Mouse (Mus musculus): Measurements from ENCODE around the gene Man2a2. TPM values are rescaled to one million over a fixed set of nuclear protein-coding genes. Genes with fewer than 3 reads are reported as not detected.

Gene Man2a2
- polyA plus RNA-seq (2012; rRNA removed) = 155 and 175 TPM in 2 replicates

DNA sequence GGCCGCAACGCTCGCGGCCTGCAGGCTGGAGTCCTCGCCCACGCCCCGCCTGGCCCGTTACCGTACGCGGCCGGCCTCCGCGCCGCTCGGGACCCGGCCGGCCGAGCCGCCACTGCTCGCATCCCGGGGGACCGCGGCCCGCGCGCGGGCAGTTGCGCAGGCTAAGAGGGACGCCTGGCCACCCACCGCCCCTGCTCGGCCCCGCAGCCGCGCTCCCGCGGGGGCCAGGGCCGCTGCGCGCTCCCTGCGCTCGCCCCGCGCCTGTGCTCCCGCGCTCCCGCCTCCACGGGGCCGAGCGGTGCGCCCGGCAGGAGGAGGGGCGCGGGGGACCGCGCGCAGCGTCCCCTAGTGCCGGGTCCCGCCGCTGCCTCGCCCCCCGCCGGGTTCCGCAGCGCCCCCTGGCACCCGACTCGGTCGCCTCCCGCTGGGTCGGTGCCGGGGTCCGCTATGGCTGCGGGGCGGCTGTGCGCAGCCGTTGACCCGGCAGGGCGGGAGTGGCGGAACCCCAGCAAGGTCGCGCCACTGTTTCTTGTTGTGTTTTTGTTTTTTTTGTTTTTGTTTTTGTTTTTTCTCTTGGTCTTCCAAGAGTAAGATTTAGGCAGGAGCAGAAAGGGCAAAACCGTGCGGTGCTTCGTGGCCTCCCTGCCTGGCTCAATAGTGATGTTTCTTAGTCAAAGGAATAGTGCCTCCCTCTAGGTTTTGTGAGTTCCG is at the start of gene Man2a2:
Gene Man2a2, minus strand, starts transcription at position 335 of the 711 bp plus-strand sequence.

DNA sequence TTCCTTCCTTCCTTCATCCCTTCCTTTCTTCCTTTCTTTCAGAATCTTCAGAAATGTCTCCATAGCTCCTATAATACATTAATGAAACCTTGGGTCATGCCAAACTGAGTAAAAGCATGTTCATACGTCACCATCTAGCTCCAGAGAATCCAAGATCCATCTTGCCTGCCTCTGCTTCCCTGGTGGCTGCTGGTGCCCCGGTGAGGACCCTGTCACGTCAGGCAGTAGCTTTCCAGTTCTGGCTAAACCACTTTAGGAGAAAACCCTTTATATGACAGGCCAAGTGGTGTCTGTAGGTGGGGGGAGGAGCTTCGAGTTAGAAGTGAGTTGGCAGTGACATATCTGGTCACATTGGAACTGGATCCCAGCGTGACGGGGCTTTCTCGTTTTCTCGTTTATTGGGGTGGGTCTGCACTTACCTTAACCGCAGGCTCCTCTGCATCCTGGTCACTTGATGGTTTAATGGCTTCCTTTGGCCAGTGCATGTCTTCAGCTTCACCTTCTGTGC is 34.1 kb upstream of the Man2a2 start, which contains the start of gene Furin:
Gene Furin, minus strand, starts transcription at position 249 of the 508 bp plus-strand sequence.

DNA sequence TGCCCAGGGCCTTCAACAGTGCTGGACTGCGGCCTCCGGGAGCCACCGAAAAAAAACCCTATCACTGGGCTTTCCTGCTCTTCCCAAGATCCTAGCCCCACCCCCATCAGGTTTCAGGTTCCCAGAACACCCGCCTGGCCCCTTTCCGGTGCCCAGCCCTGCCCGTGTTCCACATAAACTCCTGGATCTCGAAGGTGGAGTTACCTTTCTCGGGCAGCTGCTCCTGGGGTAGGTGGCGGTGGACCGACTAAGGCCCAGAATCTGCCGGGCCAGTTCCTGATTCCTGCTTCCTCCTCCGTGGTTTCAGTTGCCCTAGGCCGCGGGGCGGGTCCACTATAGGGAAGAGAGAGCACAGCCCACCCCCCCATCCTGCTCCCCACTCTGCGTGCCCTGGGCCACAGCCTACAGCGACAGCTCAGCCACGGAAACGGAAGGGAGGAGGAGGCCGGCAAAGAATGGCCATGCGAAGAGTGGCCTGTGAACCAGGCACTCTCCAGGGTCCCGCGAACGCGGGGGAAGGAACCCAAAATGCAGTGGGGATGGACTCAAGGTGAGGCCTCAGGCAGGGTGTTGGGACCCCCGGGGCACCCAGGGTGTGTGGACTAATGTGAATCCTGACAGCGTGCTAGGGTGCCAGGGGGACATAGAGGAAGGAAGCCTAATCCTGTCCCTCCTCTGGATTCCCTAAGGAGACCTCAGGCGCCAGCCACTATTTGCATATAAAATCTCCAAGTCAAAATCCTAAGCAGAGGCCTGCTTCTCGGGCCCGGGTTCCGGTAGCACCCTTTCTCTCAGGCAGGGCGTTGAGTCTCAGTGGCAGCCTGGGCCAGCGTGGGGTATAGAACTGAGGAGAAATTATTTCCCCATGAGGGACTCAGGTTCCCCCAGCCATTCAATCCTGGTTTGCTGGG is 16.7 kb upstream of the Man2a2 start, which contains the start of gene Fes:
Gene Fes, minus strand, starts transcription at position 314 of the 911 bp plus-strand sequence.

GRCm38 (mm10) chr7:80342858-80343257 is 28.3 kb downstream of the Man2a2 start, which contains the start of gene Hddc3:
Hddc3 (plus strand) TSS chr7:80343104.

GRCm38 (mm10) chr7:80340793-80341192 is 30.4 kb downstream of the Man2a2 start, which contains the start of gene Unc45a:
Unc45a (minus strand) TSS chr7:80341005.

DNA sequence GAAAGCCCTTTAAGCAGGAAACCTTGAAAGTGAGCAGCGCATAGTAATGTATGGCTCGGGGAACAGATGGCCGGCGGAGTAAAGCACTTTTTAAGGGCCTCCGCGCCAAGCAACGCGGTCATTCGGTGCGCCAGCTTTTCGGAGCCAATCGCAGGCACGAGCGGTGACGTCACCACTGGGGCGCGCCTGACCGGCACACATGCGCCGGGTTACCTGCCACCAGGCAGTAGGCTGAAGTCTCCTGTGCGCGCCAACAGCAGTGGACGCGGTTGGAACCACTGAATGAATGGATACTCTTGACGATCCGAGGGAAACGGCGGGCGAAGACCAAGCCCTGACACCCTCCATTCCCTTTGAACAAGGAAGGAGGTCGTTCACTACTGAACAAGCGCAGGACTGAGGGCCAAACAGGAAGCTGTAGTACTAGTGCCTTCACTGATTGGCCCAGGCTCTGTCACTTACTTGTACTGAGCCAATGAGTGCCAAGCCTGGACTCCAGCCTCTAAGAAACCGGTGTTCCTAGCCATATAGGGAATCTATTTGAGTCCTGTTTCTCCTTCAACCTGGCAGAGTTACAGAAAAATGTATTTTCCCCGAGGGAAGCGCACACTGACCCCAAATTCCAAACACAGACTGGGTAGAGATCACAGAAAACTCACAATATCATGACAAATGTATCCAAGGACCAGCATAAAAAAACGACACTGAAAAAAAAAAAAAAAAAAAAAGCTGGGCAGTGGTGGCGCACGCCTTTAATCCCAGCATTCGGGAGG is 46.9 kb downstream of the Man2a2 start, which contains the start of gene Rccd1:
Gene Rccd1, minus strand, starts transcription at position 412 of the 773 bp plus-strand sequence.

Other genes with a start within 250 kb of the Man2a2 start
- 60.8 and 62.2 TPM in 2 replicates for gene Sema4b, start 184.5 kb downstream of the Man2a2 start, polyA plus RNA-seq (2012; rRNA removed)
- gene Cib1, start 138.6 kb downstream of the Man2a2 start, polyA plus RNA-seq (2012; rRNA removed) = 93.4 and 103 TPM in 2 replicates
- gene Gdpgp1, start 138.5 kb downstream of the Man2a2 start, polyA plus RNA-seq (2012; rRNA removed) = 2.4 and 2.7 TPM in 2 replicates
- gene Ttll13, start 125.0 kb downstream of the Man2a2 start, polyA plus RNA-seq (2012; rRNA removed) = 1.2 and 1.3 TPM in 2 replicates
- 25.8 and 29.8 TPM in 2 replicates for gene Ngrn, start 110.2 kb downstream of the Man2a2 start, polyA plus RNA-seq (2012; rRNA removed)
- 8.8 and 13.5 TPM in 2 replicates for gene Vps33b, start 101.7 kb downstream of the Man2a2 start, polyA plus RNA-seq (2012; rRNA removed)
- 18.5 and 34.2 TPM in 2 replicates for gene Prc1, start 76.9 kb downstream of the Man2a2 start, polyA plus RNA-seq (2012; rRNA removed)
- 15.9 and 19.6 TPM in 2 replicates for gene Rccd1, start 46.9 kb downstream of the Man2a2 start, polyA plus RNA-seq (2012; rRNA removed)
- 126 and 132 TPM in 2 replicates for gene Unc45a, start 30.4 kb downstream of the Man2a2 start, polyA plus RNA-seq (2012; rRNA removed)
- 34.4 and 38.4 TPM in 2 replicates for gene Hddc3, start 28.3 kb downstream of the Man2a2 start, polyA plus RNA-seq (2012; rRNA removed)
- gene Fes, start 16.6 kb upstream of the Man2a2 start, polyA plus RNA-seq (2012; rRNA removed) = 20.7 and 30.8 TPM in 2 replicates
- gene Furin, start 34.1 kb upstream of the Man2a2 start, polyA plus RNA-seq (2012; rRNA removed) = 154 and 156 TPM in 2 replicates
- 0.57 and 1.7 TPM in 2 replicates for gene Blm, start 163.7 kb upstream of the Man2a2 start, polyA plus RNA-seq (2012; rRNA removed)